ENCODE assay signal across 8 mouse cellular contexts in the genomic region with DNA sequence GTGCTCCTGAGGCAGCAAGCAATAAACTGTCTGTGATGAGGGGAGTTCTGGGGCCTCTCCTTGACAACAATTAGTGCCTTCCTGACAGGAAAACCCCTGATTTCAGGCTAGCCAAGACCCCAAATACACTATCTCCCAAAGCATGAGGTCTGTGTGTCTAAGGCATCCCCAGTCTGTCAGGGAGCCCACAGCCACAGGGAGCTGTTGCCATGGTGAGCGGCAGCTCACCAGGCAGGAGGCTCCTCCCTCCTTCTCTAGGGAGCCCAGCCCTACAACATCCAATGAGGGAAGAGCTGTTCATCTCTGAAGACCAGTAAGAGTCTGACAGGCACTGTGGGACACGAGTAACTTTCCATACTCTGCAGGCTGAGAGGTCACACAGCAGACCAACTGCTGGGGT. TPM values are rescaled to one million over a fixed set of nuclear protein-coding genes. Genes with fewer than 3 reads are reported as not detected.
DNase-seq lines count a peak whose midpoint lies in the region; ATAC-seq lines count a peak whose summit lies in the region.

No protein-coding gene starts in this region.

- peak; percentile 49 for ATAC-seq in kidney, embryonic 16.5 days (ENCODE audit: low FRiP score, low TSS enrichment)
- ATAC-seq in hindbrain, embryonic 14.5 days (ENCODE audit: low FRiP score), result peak; percentile 77
- ATAC-seq in neural tube, embryonic 14.5 days (ENCODE audit: low read depth), result peak; percentile 86

- H3K4me1 ChIP-seq in kidney, embryonic 16.5 days (ENCODE audit: insufficient read depth, low read length), result no peaks in the 10 kb centered on the region
- peaks cover 23% of the 10 kb centered on the region for H3K4me1 ChIP-seq in embryonic facial prominence, embryonic 10.5 days
- peaks cover 41% of the 10 kb centered on the region for H3K4me1 ChIP-seq in hindbrain, embryonic 14.5 days (replicated peaks; ENCODE audit: control insufficient read depth, insufficient read depth, low read length)
- peaks cover 18% of the 10 kb centered on the region; the same call in 1 of the 2 replicates for H3K4me1 ChIP-seq in neural tube, embryonic 14.5 days (ENCODE audit: control insufficient read depth, insufficient read depth, low read length)

- H3K4me2 ChIP-seq in kidney, embryonic 16.5 days (replicated peaks; ENCODE audit: low read depth, low read length), result no peak overlapping the region
- H3K4me2 ChIP-seq in hindbrain, embryonic 14.5 days (replicated peaks), result no peak overlapping the region
- H3K4me2 ChIP-seq in neural tube, embryonic 14.5 days (ENCODE audit: low read depth, low read length), result 0 out of 2 replicates have a peak overlapping the region, but pooled peaks have one; percentile 5

- no peak overlapping the region for H3K9ac ChIP-seq in kidney, embryonic 16.5 days (replicated peaks; ENCODE audit: low read length)
- H3K9ac ChIP-seq in hindbrain, embryonic 14.5 days, result no peak overlapping the region
- peak overlapping the region; percentile 39 for H3K9ac ChIP-seq in neural tube, embryonic 14.5 days (replicated peaks; ENCODE audit: low read depth, low read length)

- no peak overlapping the region for H3K27ac ChIP-seq in kidney, embryonic 16.5 days (ENCODE audit: low read length)
- no peak overlapping the region for H3K27ac ChIP-seq in embryonic facial prominence, embryonic 10.5 days (replicated peaks)
- peak overlapping the region; percentile 57 for H3K27ac ChIP-seq in hindbrain, embryonic 14.5 days
- H3K27ac ChIP-seq in neural tube, embryonic 14.5 days (ENCODE audit: low read depth, low read length), result peak overlapping the region; percentile 69

- no peak overlapping the region for H3K4me3 ChIP-seq in kidney, embryonic 16.5 days (ENCODE audit: low read length)
- H3K4me3 ChIP-seq in embryonic facial prominence, embryonic 10.5 days, result no peak overlapping the region
- no peak overlapping the region for H3K4me3 ChIP-seq in hindbrain, embryonic 14.5 days (replicated peaks; ENCODE audit: low read length)
- H3K4me3 ChIP-seq in neural tube, embryonic 14.5 days (ENCODE audit: low read depth, low read length), result no peak overlapping the region

- no peak for DNase-seq in kidney, adult 18-20 months
- peak; percentile 49 for DNase-seq in embryonic facial prominence, embryonic 10.5 days (ENCODE audit: low spot score)
- DNase-seq in hindbrain, embryonic 14.5 days (ENCODE audit: low spot score), result peak; percentile 39
- DNase-seq in thymus, postnatal 0 days (ENCODE audit: low spot score), result no peak
- DNase-seq in thymus, adult 18-20 months, result no peak
- DNase-seq in spleen, adult 18-20 months, result no peak

- H3K9me3 ChIP-seq in kidney, embryonic 16.5 days (ENCODE audit: low read length), result no peaks in the 10 kb centered on the region
- no peaks in the 10 kb centered on the region for H3K9me3 ChIP-seq in embryonic facial prominence, embryonic 10.5 days
- no peaks in the 10 kb centered on the region for H3K9me3 ChIP-seq in hindbrain, embryonic 14.5 days (ENCODE audit: control insufficient read depth, low read length)
- H3K9me3 ChIP-seq in neural tube, embryonic 14.5 days (ENCODE audit: control insufficient read depth, low read length), result no peaks in the 10 kb centered on the region

- no peaks in the 10 kb centered on the region for H3K36me3 ChIP-seq in kidney, embryonic 16.5 days (ENCODE audit: insufficient read depth, low read length)
- H3K36me3 ChIP-seq in embryonic facial prominence, embryonic 10.5 days (replicated peaks), result no peaks in the 10 kb centered on the region
- H3K36me3 ChIP-seq in hindbrain, embryonic 14.5 days (replicated peaks; ENCODE audit: control insufficient read depth, insufficient read depth), result no peaks in the 10 kb centered on the region
- no peaks in the 10 kb centered on the region for H3K36me3 ChIP-seq in neural tube, embryonic 14.5 days (ENCODE audit: control insufficient read depth, insufficient read depth, low read length)

- H3K27me3 ChIP-seq in kidney, embryonic 16.5 days (ENCODE audit: insufficient read depth, low read length), result peaks cover 36% of the 10 kb centered on the region
- H3K27me3 ChIP-seq in embryonic facial prominence, embryonic 10.5 days (replicated peaks; ENCODE audit: low read depth, poor library complexity, severe bottlenecking), result peaks cover 48% of the 10 kb centered on the region
- H3K27me3 ChIP-seq in hindbrain, embryonic 14.5 days (ENCODE audit: control insufficient read depth, insufficient read depth, low read length), result no peaks in the 10 kb centered on the region
- H3K27me3 ChIP-seq in neural tube, embryonic 14.5 days (ENCODE audit: control insufficient read depth, insufficient read depth, low read length), result peaks cover 4% of the 10 kb centered on the region; the same call in 1 of the 2 replicates

- WGBS in kidney, embryonic 16.5 days, result 6% methylated on average over 2 of the region's 2 CpGs
- 0% methylated on average over 2 of the region's 2 CpGs for WGBS in embryonic facial prominence, embryonic 10.5 days
- WGBS in hindbrain, embryonic 14.5 days, result 0% methylated on average over 2 of the region's 2 CpGs
- 2% methylated on average over 2 of the region's 2 CpGs for WGBS in neural tube, embryonic 14.5 days

RNA-seq across cellular contexts. Expression of gene Eef1a2, which starts 3.0 kb away (rescaled TPM):
- 0.10 TPM in 1 of 2 replicates, not detected in the other for polyA plus RNA-seq in kidney, embryonic 16.5 days (2015; fragmentation: Nextera tagmentation; extraction: Ambion mirVana)
- polyA plus RNA-seq in embryonic facial prominence, embryonic 10.5 days (2016; fragmentation: Nextera tagmentation; extraction: Ambion mirVana), result 0.11 TPM in 1 of 2 replicates, not detected in the other
- 21.1 and 22.3 TPM in 2 replicates for polyA plus RNA-seq in hindbrain, embryonic 14.5 days (2014; fragmentation: Nextera tagmentation; extraction: Ambion mirVana)
- 17.5 and 24.4 TPM in 2 replicates for polyA plus RNA-seq in neural tube, embryonic 14.5 days (2014; fragmentation: Nextera tagmentation; extraction: Ambion mirVana)
- not detected in 2 replicates for polyA plus RNA-seq in thymus, postnatal 0 days (2015; fragmentation: Nextera tagmentation; extraction: Ambion mirVana)

RNA-seq across cellular contexts. Expression of gene Kcnq2, which starts 24.7 kb away (rescaled TPM):
- polyA plus RNA-seq in kidney, embryonic 16.5 days (2015; fragmentation: Nextera tagmentation; extraction: Ambion mirVana), result 0.16 and 0.44 TPM in 2 replicates
- 1.8 and 1.9 TPM in 2 replicates for polyA plus RNA-seq in embryonic facial prominence, embryonic 10.5 days (2016; fragmentation: Nextera tagmentation; extraction: Ambion mirVana)
- 54.2 and 55.9 TPM in 2 replicates for polyA plus RNA-seq in hindbrain, embryonic 14.5 days (2014; fragmentation: Nextera tagmentation; extraction: Ambion mirVana)
- 56.7 and 60.6 TPM in 2 replicates for polyA plus RNA-seq in neural tube, embryonic 14.5 days (2014; fragmentation: Nextera tagmentation; extraction: Ambion mirVana)
- polyA plus RNA-seq in thymus, postnatal 0 days (2015; fragmentation: Nextera tagmentation; extraction: Ambion mirVana), result 0.07 and 0.10 TPM in 2 replicates

RNA-seq across cellular contexts. Expression of gene Ppdpf, which starts 27.3 kb away (rescaled TPM):
- polyA plus RNA-seq in kidney, embryonic 16.5 days (2015; fragmentation: Nextera tagmentation; extraction: Ambion mirVana), result 302 and 310 TPM in 2 replicates
- polyA plus RNA-seq in embryonic facial prominence, embryonic 10.5 days (2016; fragmentation: Nextera tagmentation; extraction: Ambion mirVana), result 351 and 375 TPM in 2 replicates
- polyA plus RNA-seq in hindbrain, embryonic 14.5 days (2014; fragmentation: Nextera tagmentation; extraction: Ambion mirVana), result 382 and 446 TPM in 2 replicates
- 419 and 445 TPM in 2 replicates for polyA plus RNA-seq in neural tube, embryonic 14.5 days (2014; fragmentation: Nextera tagmentation; extraction: Ambion mirVana)
- polyA plus RNA-seq in thymus, postnatal 0 days (2015; fragmentation: Nextera tagmentation; extraction: Ambion mirVana), result 270 and 288 TPM in 2 replicates

RNA-seq across cellular contexts. Expression of gene Ptk6, which starts 42.8 kb away (rescaled TPM):
- polyA plus RNA-seq in kidney, embryonic 16.5 days (2015; fragmentation: Nextera tagmentation; extraction: Ambion mirVana), result not detected in 2 replicates
- not detected in 2 replicates for polyA plus RNA-seq in embryonic facial prominence, embryonic 10.5 days (2016; fragmentation: Nextera tagmentation; extraction: Ambion mirVana)
- not detected in 2 replicates for polyA plus RNA-seq in hindbrain, embryonic 14.5 days (2014; fragmentation: Nextera tagmentation; extraction: Ambion mirVana)
- polyA plus RNA-seq in neural tube, embryonic 14.5 days (2014; fragmentation: Nextera tagmentation; extraction: Ambion mirVana), result not detected in 2 replicates
- 0.03 and 0.05 TPM in 2 replicates for polyA plus RNA-seq in thymus, postnatal 0 days (2015; fragmentation: Nextera tagmentation; extraction: Ambion mirVana)

RNA-seq across cellular contexts. Expression of gene Srms, which starts 53.2 kb away (rescaled TPM):
- polyA plus RNA-seq in kidney, embryonic 16.5 days (2015; fragmentation: Nextera tagmentation; extraction: Ambion mirVana), result 0.25 and 0.37 TPM in 2 replicates
- 0.05 and 0.16 TPM in 2 replicates for polyA plus RNA-seq in embryonic facial prominence, embryonic 10.5 days (2016; fragmentation: Nextera tagmentation; extraction: Ambion mirVana)
- polyA plus RNA-seq in hindbrain, embryonic 14.5 days (2014; fragmentation: Nextera tagmentation; extraction: Ambion mirVana), result 0.29 and 0.48 TPM in 2 replicates
- 0.15 and 0.19 TPM in 2 replicates for polyA plus RNA-seq in neural tube, embryonic 14.5 days (2014; fragmentation: Nextera tagmentation; extraction: Ambion mirVana)
- polyA plus RNA-seq in thymus, postnatal 0 days (2015; fragmentation: Nextera tagmentation; extraction: Ambion mirVana), result 0.24 and 0.30 TPM in 2 replicates

Comparison
In these comparisons a context has a peak if more than half of its experiments do, and no peak if none do; other contexts are left out.
1. H3K27ac ChIP-seq: peak in hindbrain, embryonic 14.5 days (single experiment) and neural tube, embryonic 14.5 days (single experiment); none in kidney, embryonic 16.5 days (single experiment) and embryonic facial prominence, embryonic 10.5 days (single experiment).
2. DNase-seq: peak in embryonic facial prominence, embryonic 10.5 days (single experiment) and hindbrain, embryonic 14.5 days (single experiment); none in kidney, adult 18-20 months (single experiment), thymus, postnatal 0 days (single experiment), thymus, adult 18-20 months (0 of 2) and spleen, adult 18-20 months (0 of 2).
3. RNA of gene Eef1a2, which starts 3.0 kb away (polyA plus RNA-seq): 17.5 to 24.4 TPM in neural tube, embryonic 14.5 days and 21.1 to 22.3 TPM in hindbrain, embryonic 14.5 days; 0.11 TPM in embryonic facial prominence, embryonic 10.5 days, 0.10 TPM in kidney, embryonic 16.5 days and not detected in thymus, postnatal 0 days; every median in the first group is over 10 times any median in the second.
4. RNA of gene Kcnq2, which starts 24.7 kb away (polyA plus RNA-seq): 56.7 to 60.6 TPM in neural tube, embryonic 14.5 days and 54.2 to 55.9 TPM in hindbrain, embryonic 14.5 days; 1.8 to 1.9 TPM in embryonic facial prominence, embryonic 10.5 days, 0.16 to 0.44 TPM in kidney, embryonic 16.5 days and 0.07 to 0.10 TPM in thymus, postnatal 0 days; every median in the first group is over 10 times any median in the second.
5. Peak in every context shown above with its lines, with median percentiles within 50 percentile points of each other: ATAC-seq.